Mouse (Mus musculus): ENCODE results near the gene Slc38a3. TPM values are rescaled to one million over a fixed set of nuclear protein-coding genes. Genes with fewer than 3 reads are reported as not detected.

Slc38a3 gene
- total and polyA plus RNA-seq, 3 experiments, result not detected

GRCm38 (mm10) chr9:107632478-107632877 is 36.9 kb downstream of the Slc38a3 start:
- Histone ChIP-seq H3K9ac (ENCODE audit: control insufficient read depth, low read depth, low read length, poor library complexity, severe bottlenecking) (peak overlapping the region; percentile 98), H3K4me3 (ENCODE audit: control insufficient read depth in 1 of 2, insufficient read depth in 1 of 2, low read depth in 2 of 2, low read length in 2 of 2) (peak overlapping the region; percentile 73 to 88; a peak in 3 of 4 replicates), H3K79me2 (ENCODE audit: control insufficient read depth, insufficient read depth, low read length, poor library complexity) (peaks cover 56% of the 10 kb centered on the region), H3K4me1 (ENCODE audit: control insufficient read depth in 1 of 2, insufficient read depth in 2 of 2, low read length in 2 of 2) (peaks cover 5 to 27% of the 10 kb centered on the region in 2 experiments; a peak in 3 of 4 replicates), H3K27ac (ENCODE audit: control insufficient read depth, low read depth, low read length) (peak overlapping the region; percentile 94), H3K9me3 (replicated peaks; ENCODE audit: insufficient read depth, low read length) (no peaks in the 10 kb centered on the region), H3K27me3 (ENCODE audit: control insufficient read depth in 1 of 2, insufficient read depth in 2 of 2, low read length in 2 of 2) (no peaks in the 10 kb centered on the region), H3K36me3 (ENCODE audit: control insufficient read depth in 1 of 2, insufficient read depth in 2 of 2, low read length in 2 of 2) (peaks cover 0 to 19% of the 10 kb centered on the region in 2 experiments; a peak in 2 of 4 replicates)
- TF ChIP-seq MYB (IDR thresholded peaks at IDR 0.05; ENCODE audit: low read depth, low read length), result no peak
- peak; percentile 45 for DNase-seq (ENCODE audit: low read depth, low spot score)

GRCm38 (mm10) chr9:107631861-107632260 is 37.5 kb downstream of the Slc38a3 start:
- H3K9me3 ChIP-seq (replicated peaks; ENCODE audit: insufficient read depth, low read length), result no peaks in the 10 kb centered on the region
- H3K9ac ChIP-seq (ENCODE audit: control insufficient read depth, low read depth, low read length, poor library complexity, severe bottlenecking), result no peak overlapping the region
- H3K27ac ChIP-seq (ENCODE audit: control insufficient read depth, low read depth, low read length), result peak overlapping the region; percentile 16; the same call in 1 of the 2 replicates
- H3K4me1 ChIP-seq (ENCODE audit: control insufficient read depth in 1 of 2, insufficient read depth in 2 of 2, low read length in 2 of 2), result peaks cover 5 to 27% of the 10 kb centered on the region in 2 experiments; a peak in 3 of 4 replicates
- H3K27me3 ChIP-seq (ENCODE audit: control insufficient read depth in 1 of 2, insufficient read depth in 2 of 2, low read length in 2 of 2), result no peaks in the 10 kb centered on the region
- H3K36me3 ChIP-seq (ENCODE audit: control insufficient read depth in 1 of 2, insufficient read depth in 2 of 2, low read length in 2 of 2), result peaks cover 0 to 19% of the 10 kb centered on the region in 2 experiments; a peak in 2 of 4 replicates
- DNase-seq (ENCODE audit: low read depth, low spot score), result no peak
- peaks cover 60% of the 10 kb centered on the region for H3K79me2 ChIP-seq (ENCODE audit: control insufficient read depth, insufficient read depth, low read length, poor library complexity)
- no peak overlapping the region for H3K4me3 ChIP-seq (ENCODE audit: control insufficient read depth in 1 of 2, insufficient read depth in 1 of 2, low read depth in 2 of 2, low read length in 2 of 2)
- TF ChIP-seq ZKSCAN1 (IDR thresholded peaks at IDR 0.05; ENCODE audit: low read depth, low read length) (peak; percentile 88; the same call in 1 of the 2 replicates), TCF12 (IDR thresholded peaks at IDR 0.05; ENCODE audit: low read depth, low read length) (no peak)

GRCm38 (mm10) chr9:107631311-107631826 is 38.0 kb downstream of the Slc38a3 start:
- Histone ChIP-seq H3K27me3 (ENCODE audit: control insufficient read depth in 1 of 2, insufficient read depth in 2 of 2, low read length in 2 of 2) (no peaks in the 10 kb centered on the region), H3K9ac (ENCODE audit: control insufficient read depth, low read depth, low read length, poor library complexity, severe bottlenecking) (no peak overlapping the region), H3K9me3 (replicated peaks; ENCODE audit: insufficient read depth, low read length) (no peaks in the 10 kb centered on the region), H3K4me3 (ENCODE audit: control insufficient read depth in 1 of 2, insufficient read depth in 1 of 2, low read depth in 2 of 2, low read length in 2 of 2) (no peak overlapping the region), H3K79me2 (ENCODE audit: control insufficient read depth, insufficient read depth, low read length, poor library complexity) (peaks cover 65% of the 10 kb centered on the region), H3K4me1 (ENCODE audit: control insufficient read depth in 1 of 2, insufficient read depth in 2 of 2, low read length in 2 of 2) (peaks cover 5 to 27% of the 10 kb centered on the region in 2 experiments; a peak in 3 of 4 replicates), H3K27ac (ENCODE audit: control insufficient read depth, low read depth, low read length) (no peak overlapping the region), H3K36me3 (ENCODE audit: control insufficient read depth in 1 of 2, insufficient read depth in 2 of 2, low read length in 2 of 2) (peaks cover 0 to 19% of the 10 kb centered on the region in 2 experiments; a peak in 2 of 4 replicates)
- TF ChIP-seq NELFE (IDR thresholded peaks at IDR 0.05; ENCODE audit: low read depth, low read length) (no peak), KAT2A (conservative IDR thresholded peaks at IDR 0.05; ENCODE audit: low read depth, low read length) (no peak), TAL1 (IDR thresholded peaks at IDR 0.05; ENCODE audit: low read length) (no peak), ETS1 (IDR thresholded peaks at IDR 0.05; ENCODE audit: low read depth, low read length) (no peak), MYB (IDR thresholded peaks at IDR 0.05; ENCODE audit: low read depth, low read length) (no peak), POLR2AphosphoS2 (IDR thresholded peaks at IDR 0.05; ENCODE audit: low read length) (no peak), USF1 (IDR thresholded peaks at IDR 0.05; ENCODE audit: low read depth, low read length) (no peak), JUND (IDR thresholded peaks at IDR 0.05; ENCODE audit: low read depth, low read length) (no peak), MEF2A (IDR thresholded peaks at IDR 0.05; ENCODE audit: extremely low read depth, insufficient replicate concordance, low read depth, low read length, poor library complexity, severe bottlenecking) (no peak), E2F4 (IDR thresholded peaks at IDR 0.05; ENCODE audit: borderline replicate concordance, low read depth, low read length) (no peak), MAX (IDR thresholded peaks at IDR 0.05; ENCODE audit: low read length) (no peak), HCFC1 (IDR thresholded peaks at IDR 0.05; ENCODE audit: low read depth, low read length) (no peak), MXI1 (IDR thresholded peaks at IDR 0.05; ENCODE audit: low read depth, low read length) (no peak), UBTF (IDR thresholded peaks at IDR 0.05; ENCODE audit: borderline replicate concordance, insufficient read depth, low read depth, low read length) (no peak)
- no peak for DNase-seq (ENCODE audit: low read depth, low spot score)

Measured in MEL (cell line).